Mouse (Mus musculus) B cell, adult 67 days (primary cell): ENCODE data around the gene Chst10. TPM values are rescaled to one million over a fixed set of nuclear protein-coding genes. Genes with fewer than 3 reads are reported as not detected.

Experiments
- total RNA-seq, 2 experiments: library from RNA; stranded (reverse); gene quantifications; 4 replicates each; pipeline ENCODE4 v1.2.4; 2023

Gene Chst10
- total RNA-seq = 10 to 100 TPM; 25.3 to 32.8 TPM

DNA sequence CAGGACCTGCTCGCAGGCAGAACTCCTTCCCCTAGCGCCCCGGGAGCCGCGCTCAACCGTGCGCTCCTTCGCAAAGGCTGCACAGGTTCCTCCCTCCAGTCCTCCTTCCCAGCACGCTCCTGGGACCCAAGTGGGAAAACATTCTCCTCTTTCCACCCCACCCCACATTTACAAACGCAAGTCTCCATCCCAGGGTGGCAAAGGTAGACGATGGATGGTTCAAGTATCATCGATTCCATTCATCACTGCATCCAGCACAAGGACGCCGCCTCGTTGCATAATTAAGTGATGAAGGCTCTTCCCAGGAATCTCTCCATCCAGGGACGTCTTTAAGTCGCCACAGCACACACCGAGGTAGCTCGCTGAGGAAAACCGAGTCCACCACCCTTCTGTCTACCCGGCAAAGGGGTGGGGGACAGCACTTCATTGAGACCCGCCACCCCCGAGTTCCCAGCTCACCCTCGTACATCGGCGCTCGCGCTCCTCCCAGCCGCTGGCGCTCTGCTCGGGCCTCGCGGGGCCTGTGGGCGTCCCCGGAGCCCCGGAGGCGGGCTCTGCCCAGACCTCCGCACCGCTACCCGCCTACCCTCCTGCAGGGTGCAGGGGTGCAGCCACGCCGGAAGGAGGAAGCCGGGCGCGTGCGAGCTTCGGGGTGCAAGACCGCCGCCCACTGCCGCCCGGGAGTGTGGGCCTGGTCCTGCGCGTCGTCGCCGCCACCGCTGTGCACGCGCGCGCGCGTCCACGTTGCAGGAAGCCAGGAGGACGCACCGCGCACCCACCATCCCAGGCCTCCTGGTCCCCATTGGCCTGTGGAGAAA is at the start of gene Chst10:
TSS of gene Chst10 (minus strand) at position 731 of the 818 bp plus-strand sequence.

DNA sequence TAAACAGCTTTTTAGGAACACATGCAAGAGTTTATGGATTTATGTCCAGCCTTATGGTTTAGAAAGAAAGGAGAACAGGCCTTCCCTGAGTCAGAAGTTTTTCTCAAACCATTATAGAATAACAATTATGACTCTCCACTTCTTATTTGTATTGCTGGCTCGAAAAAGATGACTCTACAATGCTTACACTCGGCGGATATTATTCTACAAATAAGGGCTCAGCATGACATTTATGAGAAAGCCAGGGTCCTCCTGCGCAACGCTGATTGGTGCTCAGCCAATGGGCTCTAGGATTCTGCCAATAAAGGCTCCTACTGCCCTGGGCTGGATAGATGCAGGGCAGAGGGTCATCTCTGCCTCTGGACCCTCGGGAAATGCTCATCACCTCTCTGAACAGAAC is 40.9 kb upstream of the Chst10 start, which contains the start of gene Nms:
TSS of gene Nms (plus strand) at position 301 of the 400 bp plus-strand sequence.

DNA sequence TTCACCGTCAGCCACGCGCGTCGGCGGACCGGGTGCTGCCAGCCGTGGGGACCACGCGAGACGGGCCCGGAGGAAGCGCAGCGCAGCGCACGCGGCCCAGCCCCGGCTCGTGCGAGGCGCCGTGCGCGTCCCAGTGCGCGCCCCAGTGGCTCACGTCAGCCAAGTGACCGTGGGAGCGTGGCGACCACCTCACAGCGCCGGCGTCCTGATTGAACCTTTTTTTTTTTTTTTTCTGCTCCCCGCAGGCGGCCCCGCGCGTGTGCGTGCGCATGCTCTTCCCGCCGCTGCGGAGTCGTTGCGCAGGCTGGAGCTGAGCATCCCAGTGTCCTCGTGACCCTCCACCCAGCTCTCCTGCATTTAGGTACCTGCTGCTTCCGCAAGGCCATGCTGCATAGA is 61.5 kb downstream of the Chst10 start, which contains the start of gene Lonrf2:
TSS of gene Lonrf2 (minus strand) at position 235 of the 396 bp plus-strand sequence.

Other genes starting within 250 kb of the Chst10 start
- 100 to 1,000 TPM; 256 to 270 TPM for gene Aff3, start 233.2 kb downstream of the Chst10 start, total RNA-seq
- not detected for gene Lonrf2, start 61.5 kb downstream of the Chst10 start, total RNA-seq
- not detected for gene Nms, start 41.0 kb upstream of the Chst10 start, total RNA-seq
- 10 to 100 TPM; 26.9 to 30.7 TPM for gene Pdcl3, start 87.4 kb upstream of the Chst10 start, total RNA-seq